Mouse (Mus musculus): ENCODE data around the gene Ssh2.

- TF ChIP-seq CTCF (IDR thresholded peaks at IDR 0.05; ENCODE audit: borderline replicate concordance, insufficient read depth, low read length), result no peak
- no peak for TF ChIP-seq POLR2A (IDR thresholded peaks at IDR 0.05; ENCODE audit: low read depth, low read length)
These were observed 43.4 kb downstream of the Ssh2 start for GRCm38 (mm10) chr11:77259441-77259840.
